Mouse (Mus musculus): ENCODE measurements at regions not wholly inside any gene's neighbourhood (a gene's known extent, or its start where the extent isn't known, plus 50 kb on each side); places are given as distances from the start of the nearest gene placed in this dataset.

DNA sequence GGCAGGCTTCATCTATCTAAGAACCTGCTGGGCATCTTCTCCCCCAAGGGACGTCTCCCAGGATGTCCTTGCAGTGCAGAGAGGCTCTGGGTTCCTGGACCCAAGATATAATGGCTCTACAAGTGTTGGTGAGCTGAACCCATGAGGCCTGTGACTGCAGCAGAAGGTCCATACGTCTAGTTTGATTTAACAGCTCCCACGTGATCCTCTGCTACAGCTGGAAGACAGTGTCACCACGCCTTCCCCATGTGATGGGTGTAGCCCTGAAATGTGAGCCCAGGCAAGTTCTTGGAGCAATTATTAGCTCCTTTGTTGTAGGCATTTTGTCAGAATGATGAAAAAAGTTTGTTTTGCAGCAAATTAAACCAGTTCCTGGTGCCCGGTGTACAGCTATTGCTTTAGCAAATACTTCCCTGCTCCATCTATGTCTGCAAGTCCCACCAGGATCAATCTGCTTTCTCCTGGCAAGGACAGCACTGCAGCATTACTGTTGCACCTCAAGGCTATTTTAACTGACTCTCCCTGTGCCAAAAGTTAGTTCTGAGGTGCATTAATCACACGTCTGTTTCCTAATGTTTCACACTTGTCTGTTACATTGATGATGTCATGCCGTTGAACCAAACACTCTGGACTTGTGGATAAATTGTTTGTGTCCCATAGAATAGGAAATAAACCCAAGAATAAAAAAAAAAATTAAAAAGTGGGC, 164.2 kb upstream of the Cdkn2b start:
- Histone ChIP-seq H3K36me3 (ENCODE audit: control insufficient read depth, insufficient read depth, low read length) (no peaks in the 10 kb centered on the region), H3K27ac (ENCODE audit: insufficient read depth, low read length) (no peak overlapping the region), H3K27me3 (ENCODE audit: control insufficient read depth, insufficient read depth, low read length) (no peaks in the 10 kb centered on the region), H3K4me3 (ENCODE audit: extremely low read depth, insufficient read depth, insufficient read length) (no peak overlapping the region), H3K4me1 (ENCODE audit: control insufficient read depth, insufficient read depth, insufficient read length) (no peaks in the 10 kb centered on the region)
- DNase-seq (ENCODE audit: low read depth in 1 of 2, low spot score in 2 of 2), result no peak
- 80% methylated on average over 7 of the region's 7 CpGs for WGBS
- no peak for TF ChIP-seq POLR2A (IDR thresholded peaks at IDR 0.05; ENCODE audit: low read depth, low read length)
- TF ChIP-seq CTCF (IDR thresholded peaks at IDR 0.05; ENCODE audit: extremely low read depth, insufficient read depth, insufficient read length, insufficient replicate concordance), result no peak

GRCm38 (mm10) chr4:89471426-89471825, 160.6 kb upstream of the Cdkn2b start:
- TF ChIP-seq POLR2A (IDR thresholded peaks at IDR 0.05; ENCODE audit: low read depth, low read length), result no peak
- no peak for TF ChIP-seq CTCF (IDR thresholded peaks at IDR 0.05; ENCODE audit: extremely low read depth, insufficient read depth, insufficient read length, insufficient replicate concordance)
- Histone ChIP-seq H3K27ac (ENCODE audit: insufficient read depth, low read length) (no peak overlapping the region), H3K4me3 (ENCODE audit: extremely low read depth, insufficient read depth, insufficient read length) (no peak overlapping the region), H3K36me3 (ENCODE audit: control insufficient read depth, insufficient read depth, low read length) (no peaks in the 10 kb centered on the region), H3K27me3 (ENCODE audit: control insufficient read depth, insufficient read depth, low read length) (no peaks in the 10 kb centered on the region), H3K4me1 (ENCODE audit: control insufficient read depth, insufficient read depth, insufficient read length) (no peaks in the 10 kb centered on the region)
- DNase-seq (ENCODE audit: low read depth in 1 of 2, low spot score in 2 of 2), result no peak
- WGBS, result 83% methylated on average over 1 of the region's 1 CpGs

DNA sequence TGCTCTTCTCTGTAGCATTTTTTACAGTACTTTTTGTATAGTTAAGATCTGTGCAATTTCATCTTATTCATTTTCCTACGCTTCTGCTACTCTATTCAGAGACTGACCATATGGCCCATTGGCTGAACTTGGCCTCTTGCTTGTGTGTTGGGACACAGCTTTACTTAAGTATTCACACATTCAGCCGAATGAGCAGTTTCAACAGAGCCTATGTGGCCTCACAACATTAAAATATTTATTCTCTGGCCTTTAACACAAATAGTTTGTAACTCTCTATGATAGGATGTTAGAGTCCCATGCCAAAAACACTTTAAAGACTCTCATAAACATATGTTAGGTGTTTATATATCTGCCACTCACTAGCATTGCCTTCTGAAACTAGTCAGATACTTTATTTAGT, 159.9 kb upstream of the Cdkn2b start:
- Histone ChIP-seq H3K36me3 (ENCODE audit: control insufficient read depth, insufficient read depth, low read length) (no peaks in the 10 kb centered on the region), H3K27me3 (ENCODE audit: control insufficient read depth, insufficient read depth, low read length) (no peaks in the 10 kb centered on the region), H3K4me1 (ENCODE audit: control insufficient read depth, insufficient read depth, insufficient read length) (no peaks in the 10 kb centered on the region), H3K27ac (ENCODE audit: insufficient read depth, low read length) (no peak overlapping the region), H3K4me3 (ENCODE audit: extremely low read depth, insufficient read depth, insufficient read length) (no peak overlapping the region)
- no peak for TF ChIP-seq CTCF (IDR thresholded peaks at IDR 0.05; ENCODE audit: extremely low read depth, insufficient read depth, insufficient read length, insufficient replicate concordance)
- no peak for TF ChIP-seq POLR2A (IDR thresholded peaks at IDR 0.05; ENCODE audit: low read depth, low read length)
- WGBS, result 88% methylated on average over 2 of the region's 2 CpGs
- DNase-seq (ENCODE audit: low read depth in 1 of 2, low spot score in 2 of 2), result no peak

- no peaks in the 10 kb centered on the region for H3K4me1 ChIP-seq (ENCODE audit: control insufficient read depth, insufficient read depth, insufficient read length)
- no peaks in the 10 kb centered on the region for H3K27me3 ChIP-seq (ENCODE audit: control insufficient read depth, insufficient read depth, low read length)
- no peak overlapping the region for H3K4me3 ChIP-seq (ENCODE audit: extremely low read depth, insufficient read depth, insufficient read length)
- H3K36me3 ChIP-seq (ENCODE audit: control insufficient read depth, insufficient read depth, low read length), result no peaks in the 10 kb centered on the region
- DNase-seq (ENCODE audit: low read depth in 1 of 2, low spot score in 2 of 2), result no peak
- 81% methylated on average over 8 of the region's 8 CpGs for WGBS
- TF ChIP-seq POLR2A (IDR thresholded peaks at IDR 0.05; ENCODE audit: low read depth, low read length) (no peak), CTCF (IDR thresholded peaks at IDR 0.05; ENCODE audit: extremely low read depth, insufficient read depth, insufficient read length, insufficient replicate concordance) (no peak)
- H3K27ac ChIP-seq (ENCODE audit: insufficient read depth, low read length), result no peak overlapping the region
Measured at GRCm38 (mm10) chr4:89469883-89470282, 159.0 kb upstream of the Cdkn2b start.

DNA sequence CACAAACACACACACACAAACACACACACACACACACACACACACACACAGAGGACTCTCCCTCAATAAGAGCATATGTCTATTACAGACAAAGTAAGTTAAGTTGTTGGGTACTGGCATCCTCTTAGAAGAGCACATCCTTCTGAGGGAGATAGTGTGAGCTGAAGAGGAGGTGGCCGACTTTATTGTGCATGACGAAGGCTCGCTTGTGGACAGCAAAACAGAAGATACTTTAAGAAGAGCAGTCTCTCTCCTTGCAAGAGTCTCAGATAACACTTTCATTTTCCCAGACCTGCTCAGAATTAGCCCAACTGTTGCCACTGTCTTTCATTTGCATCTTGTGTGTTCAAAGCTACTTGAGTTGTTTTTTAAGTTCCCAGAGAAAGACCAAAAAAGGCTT, 158.6 kb upstream of the Cdkn2b start:
- no peaks in the 10 kb centered on the region for H3K4me1 ChIP-seq (ENCODE audit: control insufficient read depth, insufficient read depth, insufficient read length)
- WGBS, result 82% methylated on average over 3 of the region's 3 CpGs
- no peaks in the 10 kb centered on the region for H3K27me3 ChIP-seq (ENCODE audit: control insufficient read depth, insufficient read depth, low read length)
- DNase-seq (ENCODE audit: low read depth in 1 of 2, low spot score in 2 of 2), result no peak
- no peak overlapping the region for H3K4me3 ChIP-seq (ENCODE audit: extremely low read depth, insufficient read depth, insufficient read length)
- TF ChIP-seq POLR2A (IDR thresholded peaks at IDR 0.05; ENCODE audit: low read depth, low read length), result no peak
- no peak for TF ChIP-seq CTCF (IDR thresholded peaks at IDR 0.05; ENCODE audit: extremely low read depth, insufficient read depth, insufficient read length, insufficient replicate concordance)
- no peak overlapping the region for H3K27ac ChIP-seq (ENCODE audit: insufficient read depth, low read length)
- H3K36me3 ChIP-seq (ENCODE audit: control insufficient read depth, insufficient read depth, low read length), result no peaks in the 10 kb centered on the region

GRCm38 (mm10) chr4:89466766-89467165, 155.9 kb upstream of the Cdkn2b start:
- Histone ChIP-seq H3K27ac (ENCODE audit: insufficient read depth, low read length) (no peak overlapping the region), H3K4me1 (ENCODE audit: control insufficient read depth, insufficient read depth, insufficient read length) (no peaks in the 10 kb centered on the region), H3K27me3 (ENCODE audit: control insufficient read depth, insufficient read depth, low read length) (no peaks in the 10 kb centered on the region), H3K4me3 (ENCODE audit: extremely low read depth, insufficient read depth, insufficient read length) (no peak overlapping the region), H3K36me3 (ENCODE audit: control insufficient read depth, insufficient read depth, low read length) (no peaks in the 10 kb centered on the region)
- 84% methylated on average over 3 of the region's 3 CpGs for WGBS
- no peak for DNase-seq (ENCODE audit: low read depth in 1 of 2, low spot score in 2 of 2)
- TF ChIP-seq POLR2A (IDR thresholded peaks at IDR 0.05; ENCODE audit: low read depth, low read length) (no peak), CTCF (IDR thresholded peaks at IDR 0.05; ENCODE audit: extremely low read depth, insufficient read depth, insufficient read length, insufficient replicate concordance) (no peak)

- Histone ChIP-seq H3K36me3 (ENCODE audit: control insufficient read depth, insufficient read depth, low read length) (no peaks in the 10 kb centered on the region), H3K4me3 (ENCODE audit: extremely low read depth, insufficient read depth, insufficient read length) (no peak overlapping the region), H3K27me3 (ENCODE audit: control insufficient read depth, insufficient read depth, low read length) (no peaks in the 10 kb centered on the region), H3K4me1 (ENCODE audit: control insufficient read depth, insufficient read depth, insufficient read length) (no peaks in the 10 kb centered on the region), H3K27ac (ENCODE audit: insufficient read depth, low read length) (no peak overlapping the region)
- WGBS, result 93% methylated on average over 4 of the region's 4 CpGs
- no peak for TF ChIP-seq POLR2A (IDR thresholded peaks at IDR 0.05; ENCODE audit: low read depth, low read length)
- no peak for DNase-seq (ENCODE audit: low read depth in 1 of 2, low spot score in 2 of 2)
Measured at GRCm38 (mm10) chr4:89463121-89463520, 152.3 kb upstream of the Cdkn2b start.

Measured in spleen, adult 2 months (tissue).